In the genomic region with DNA sequence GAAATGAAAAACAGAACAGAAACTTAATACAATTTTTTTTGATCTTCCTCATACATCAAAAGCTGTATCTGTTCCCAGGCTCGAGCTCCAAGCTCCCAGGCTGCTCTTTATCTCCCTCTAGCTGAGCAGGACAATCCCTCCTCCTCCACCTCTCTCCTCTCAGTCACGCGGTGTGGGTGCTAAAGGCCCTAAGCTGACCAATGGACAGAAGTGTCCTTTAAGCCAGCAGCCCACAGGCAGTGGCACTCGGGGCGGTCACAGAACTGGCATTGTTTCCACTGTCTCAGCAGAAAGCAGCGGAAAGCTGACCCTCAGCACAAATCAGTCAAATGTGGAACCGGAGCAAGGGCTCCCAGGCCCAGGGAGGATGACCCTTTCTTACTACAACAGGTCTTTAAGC, we compare ENCODE assay signal across 8 mouse cellular contexts. TPM values are rescaled to one million over a fixed set of nuclear protein-coding genes. Genes with fewer than 3 reads are reported as not detected.
DNase-seq lines count a peak whose midpoint lies in the region; ATAC-seq and TF ChIP-seq lines count a peak whose summit lies in the region.

No protein-coding gene starts in this region.

- no peak overlapping the region for H3K9ac ChIP-seq in neural tube, embryonic 13.5 days
- H3K9ac ChIP-seq in forebrain, embryonic 13.5 days = no peak overlapping the region

- ATAC-seq in neural tube, embryonic 13.5 days (ENCODE audit: low read depth) = peak; percentile 36; the same call in 1 of the 2 replicates
- no peak for ATAC-seq in forebrain, embryonic 13.5 days

- H3K27me3 ChIP-seq in neural tube, embryonic 13.5 days = no peaks in the 10 kb centered on the region
- H3K27me3 ChIP-seq in testis, adult 2 months (ENCODE audit: control insufficient read depth, insufficient read depth, low read length) = no peaks in the 10 kb centered on the region
- H3K27me3 ChIP-seq in forebrain, embryonic 13.5 days = no peaks in the 10 kb centered on the region

- H3K27ac ChIP-seq in neural tube, embryonic 13.5 days (replicated peaks) = no peak overlapping the region
- peak overlapping the region; percentile 62 for H3K27ac ChIP-seq in layer of hippocampus, adult 2 months
- H3K27ac ChIP-seq in testis, adult 2 months (ENCODE audit: control insufficient read depth, insufficient read depth, low read depth, low read length) = no peak overlapping the region
- H3K27ac ChIP-seq in forebrain, embryonic 13.5 days = no peak overlapping the region

- peak; percentile 64 for TF ChIP-seq CTCF in layer of hippocampus, adult 2 months (conservative IDR thresholded peaks at IDR 0.05)
- no peak for TF ChIP-seq CTCF in testis, adult 2 months (IDR thresholded peaks at IDR 0.05; ENCODE audit: control insufficient read depth, insufficient read depth, insufficient replicate concordance, low read depth, low read length)

- peak; percentile 28 for DNase-seq in adrenal gland, adult 2 months
- no peak for DNase-seq in adrenal gland, adult 8-10 months
- DNase-seq in neural tube, embryonic 10.5 days (ENCODE audit: extremely low spot score, low spot score) = no peak
- peak; percentile 39 to 49 for DNase-seq in layer of hippocampus, adult 2 months (ENCODE audit: low spot score in 2 of 2)
- no peak for DNase-seq in yolk sac, embryonic 10.5 days (ENCODE audit: low spot score)

- no peak overlapping the region for H3K4me2 ChIP-seq in neural tube, embryonic 13.5 days
- no peak overlapping the region for H3K4me2 ChIP-seq in forebrain, embryonic 13.5 days

- no peak overlapping the region for H3K4me3 ChIP-seq in neural tube, embryonic 13.5 days
- H3K4me3 ChIP-seq in layer of hippocampus, adult 2 months = no peak overlapping the region
- no peak overlapping the region for H3K4me3 ChIP-seq in testis, adult 2 months (ENCODE audit: control insufficient read depth, low read depth, low read length)
- H3K4me3 ChIP-seq in forebrain, embryonic 13.5 days = no peak overlapping the region

- H3K9me3 ChIP-seq in neural tube, embryonic 13.5 days = no peaks in the 10 kb centered on the region
- no peaks in the 10 kb centered on the region for H3K9me3 ChIP-seq in forebrain, embryonic 13.5 days (replicated peaks)

- peaks cover 62% of the 10 kb centered on the region for H3K36me3 ChIP-seq in neural tube, embryonic 13.5 days
- H3K36me3 ChIP-seq in testis, adult 2 months (ENCODE audit: control insufficient read depth, insufficient read depth, low read length) = no peaks in the 10 kb centered on the region; the same call in 1 of the 2 replicates
- peaks cover 64% of the 10 kb centered on the region for H3K36me3 ChIP-seq in forebrain, embryonic 13.5 days (ENCODE audit: poor library complexity, severe bottlenecking)

- TF ChIP-seq POLR2A in testis, adult 2 months (IDR thresholded peaks at IDR 0.05; ENCODE audit: control insufficient read depth, low read depth, low read length) = peak; percentile 39; the same call in 1 of the 2 replicates

- no peaks in the 10 kb centered on the region for H3K4me1 ChIP-seq in neural tube, embryonic 13.5 days (replicated peaks)
- H3K4me1 ChIP-seq in testis, adult 2 months (ENCODE audit: control insufficient read depth, insufficient read depth, low read length) = no peaks in the 10 kb centered on the region
- H3K4me1 ChIP-seq in forebrain, embryonic 13.5 days = no peaks in the 10 kb centered on the region

- WGBS in neural tube, embryonic 13.5 days = 70% methylated on average over 7 of the region's 7 CpGs
- 71% methylated on average over 7 of the region's 7 CpGs for WGBS in forebrain, embryonic 13.5 days

RNA-seq across cellular contexts. Expression of a gene that starts 15.5 kb away (rescaled TPM):
- total RNA-seq in adrenal gland, adult 2 months (2021) = 1 to 10 TPM; 2.7 to 3.1 TPM
- polyA plus RNA-seq in adrenal gland, adult 2 months (2012; rRNA removed) = 2.2 and 3.1 TPM in 2 replicates
- total RNA-seq in adrenal gland, adult 8-10 months (2022) = 1 to 10 TPM; 1.3 to 4.1 (median 3.1) TPM
- 2.8 and 2.9 TPM in 2 replicates for polyA plus RNA-seq in neural tube, embryonic 13.5 days (2015; fragmentation: Nextera tagmentation; extraction: Ambion mirVana)
- total RNA-seq in layer of hippocampus, adult 2 months (2021) = 1 to 10 TPM in 1 of 2 experiments, under 1 TPM in 1; 0.76 to 2.4 TPM
- polyA plus RNA-seq in testis, adult 2 months (2012; rRNA removed) = 309 and 314 TPM in 2 replicates
- polyA plus RNA-seq in forebrain, embryonic 13.5 days (2015; fragmentation: Nextera tagmentation; extraction: Ambion mirVana) = 6.6 and 7.8 TPM in 2 replicates

RNA-seq across cellular contexts. Expression of a gene that starts 21.2 kb away (rescaled TPM):
- total RNA-seq in adrenal gland, adult 2 months (2021) = 100 to 1,000 TPM; 415 to 526 TPM
- 125 and 156 TPM in 2 replicates for polyA plus RNA-seq in adrenal gland, adult 2 months (2012; rRNA removed)
- total RNA-seq in adrenal gland, adult 8-10 months (2022) = 100 to 1,000 TPM; 324 to 440 (median 382) TPM
- polyA plus RNA-seq in neural tube, embryonic 13.5 days (2015; fragmentation: Nextera tagmentation; extraction: Ambion mirVana) = 278 and 279 TPM in 2 replicates
- total RNA-seq in layer of hippocampus, adult 2 months (2021) = 100 to 1,000 TPM; 185 to 201 TPM
- polyA plus RNA-seq in testis, adult 2 months (2012; rRNA removed) = 85.3 and 105 TPM in 2 replicates
- polyA plus RNA-seq in forebrain, embryonic 13.5 days (2015; fragmentation: Nextera tagmentation; extraction: Ambion mirVana) = 223 and 229 TPM in 2 replicates

RNA-seq across cellular contexts. Expression of a gene that starts 21.3 kb away (rescaled TPM):
- 1 to 10 TPM in 1 of 2 experiments, under 1 TPM in 1; 0.49 to 1.5 TPM for total RNA-seq in adrenal gland, adult 2 months (2021)
- 1.7 and 5.1 TPM in 2 replicates for polyA plus RNA-seq in adrenal gland, adult 2 months (2012; rRNA removed)
- 1 to 10 TPM in 2 of 4 experiments, under 1 TPM in 2; 0.43 to 1.4 (median 1.2) TPM for total RNA-seq in adrenal gland, adult 8-10 months (2022)
- 20.7 and 25.7 TPM in 2 replicates for polyA plus RNA-seq in neural tube, embryonic 13.5 days (2015; fragmentation: Nextera tagmentation; extraction: Ambion mirVana)
- not detected for total RNA-seq in layer of hippocampus, adult 2 months (2021)
- polyA plus RNA-seq in testis, adult 2 months (2012; rRNA removed) = 2.8 and 3.0 TPM in 2 replicates
- polyA plus RNA-seq in forebrain, embryonic 13.5 days (2015; fragmentation: Nextera tagmentation; extraction: Ambion mirVana) = 0.22 TPM in 1 of 2 replicates, not detected in the other

Comparison
In these comparisons a context has a peak if more than half of its experiments do, and no peak if none do; other contexts are left out.
1. DNase-seq: peak in adrenal gland, adult 2 months (single experiment) and layer of hippocampus, adult 2 months (2 of 2); none in adrenal gland, adult 8-10 months (single experiment), neural tube, embryonic 10.5 days (single experiment) and yolk sac, embryonic 10.5 days (single experiment).
2. RNA of a gene that starts 15.5 kb away (polyA plus RNA-seq): 309 to 314 TPM in testis, adult 2 months; 6.6 to 7.8 TPM in forebrain, embryonic 13.5 days, 2.2 to 3.1 TPM in adrenal gland, adult 2 months and 2.8 to 2.9 TPM in neural tube, embryonic 13.5 days; every median in the first group is over 10 times any median in the second.